Mouse (Mus musculus): ENCODE measurements around the gene Taf3. TPM values are rescaled to one million over a fixed set of nuclear protein-coding genes. Genes with fewer than 3 reads are reported as not detected.
A peak's percentile ranks its signal among the peaks of the same experiment; 100 is the strongest.

Gene Taf3
- 10 to 100 TPM; 13.0 to 17.4 TPM for total RNA-seq (2021)

- peak; percentile 92 to 93 for DNase-seq (ENCODE audit: low spot score in 2 of 2)
- intact Hi-C loops (cut with DNase I): no loop called here
Observed at GRCm38 (mm10) chr2:10048461-10048860, at the start of gene Taf3. Taf3 (minus strand) TSS chr2:10048596.

GRCm38 (mm10) chr2:10094327-10095100 is 46.1 kb upstream of the Taf3 start:
- DNase-seq (ENCODE audit: low spot score in 2 of 2): no peak

GRCm38 (mm10) chr2:10087256-10087850 is 39.0 kb upstream of the Taf3 start:
- no peak for DNase-seq (ENCODE audit: low spot score in 2 of 2)
- intact Hi-C loops (cut with DNase I): no loop called here

More at GRCm38 (mm10) chr2:10094327-10095100, 46.1 kb upstream of the Taf3 start:
- intact Hi-C loops (cut with DNase I): no loop called here

- intact Hi-C loops (cut with DNase I): no loop called here
- DNase-seq (ENCODE audit: low spot score in 2 of 2): no peak
Observed at GRCm38 (mm10) chr2:10082737-10083136, 34.3 kb upstream of the Taf3 start.

GRCm38 (mm10) chr2:10081453-10082080 is 33.2 kb upstream of the Taf3 start:
- intact Hi-C loops (cut with DNase I): no loop called here
- no peak for DNase-seq (ENCODE audit: low spot score in 2 of 2)

GRCm38 (mm10) chr2:10080310-10081010 is 32.1 kb upstream of the Taf3 start, which contains the start of the genes Atp5c1 and Kin:
Atp5c1 (minus strand) TSS chr2:10080510.
Kin (plus strand) TSS chr2:10080593.
- intact Hi-C loops (cut with DNase I): no loop called here
- DNase-seq (ENCODE audit: low spot score in 2 of 2): peak; percentile 97

GRCm38 (mm10) chr2:10079745-10080309 is 31.4 kb upstream of the Taf3 start:
- intact Hi-C loops (cut with DNase I): no loop called here
- no peak for DNase-seq (ENCODE audit: low spot score in 2 of 2)

GRCm38 (mm10) chr2:10076675-10077074 is 28.3 kb upstream of the Taf3 start:
- intact Hi-C loops (cut with DNase I): no loop called here
- no peak for DNase-seq (ENCODE audit: low spot score in 2 of 2)

- DNase-seq (ENCODE audit: low spot score in 2 of 2): no peak
- intact Hi-C loops (cut with DNase I): no loop called here
Observed at GRCm38 (mm10) chr2:10074470-10074869, 26.1 kb upstream of the Taf3 start.

GRCm38 (mm10) chr2:10071751-10072150 is 23.4 kb upstream of the Taf3 start:
- no peak for DNase-seq (ENCODE audit: low spot score in 2 of 2)
- intact Hi-C loops (cut with DNase I): no loop called here

GRCm38 (mm10) chr2:10058836-10059235 is 10.4 kb upstream of the Taf3 start:
- no peak for DNase-seq (ENCODE audit: low spot score in 2 of 2)
- intact Hi-C loops (cut with DNase I): no loop called here

- no peak for DNase-seq (ENCODE audit: low spot score in 2 of 2)
- intact Hi-C loops (cut with DNase I): no loop called here
Observed at GRCm38 (mm10) chr2:10051996-10052395, 3.6 kb upstream of the Taf3 start.

GRCm38 (mm10) chr2:10050878-10051277 is 2.5 kb upstream of the Taf3 start:
- intact Hi-C loops (cut with DNase I): no loop called here
- DNase-seq (ENCODE audit: low spot score in 2 of 2): peak; percentile 73 to 75

GRCm38 (mm10) chr2:10049456-10049855 is 1.1 kb upstream of the Taf3 start:
- intact Hi-C loops (cut with DNase I): no loop called here

GRCm38 (mm10) chr2:10047758-10048436 is 499 bp downstream of the Taf3 start:
- peak in 1 of 2 experiments; percentile 33 for DNase-seq (ENCODE audit: low spot score in 2 of 2)
- intact Hi-C loops (cut with DNase I): no loop called here

More at GRCm38 (mm10) chr2:10049456-10049855, 1.1 kb upstream of the Taf3 start:
- no peak for DNase-seq (ENCODE audit: low spot score in 2 of 2)

- intact Hi-C loops (cut with DNase I): no loop called here
Observed at GRCm38 (mm10) chr2:10034976-10035375, 13.4 kb downstream of the Taf3 start.

GRCm38 (mm10) chr2:10033684-10034083 is 14.7 kb downstream of the Taf3 start:
- intact Hi-C loops (cut with DNase I): no loop called here
- no peak for DNase-seq (ENCODE audit: low spot score in 2 of 2)

More at GRCm38 (mm10) chr2:10034976-10035375, 13.4 kb downstream of the Taf3 start:
- no peak for DNase-seq (ENCODE audit: low spot score in 2 of 2)

- intact Hi-C loops (cut with DNase I): no loop called here
- no peak for DNase-seq (ENCODE audit: low spot score in 2 of 2)
Observed at GRCm38 (mm10) chr2:10029755-10030154, 18.6 kb downstream of the Taf3 start.

GRCm38 (mm10) chr2:10024264-10024663 is 24.1 kb downstream of the Taf3 start:
- intact Hi-C loops (cut with DNase I): no loop called here
- peak; percentile 12 to 23 for DNase-seq (ENCODE audit: low spot score in 2 of 2)
